Mouse (Mus musculus): ENCODE measurements around the gene Dnmt3l.
"Not testable (repeated sequence)": the region's sequence is repeated elsewhere in the genome, so short reads cannot be mapped to it uniquely, and the experiment has no call there.

DNA sequence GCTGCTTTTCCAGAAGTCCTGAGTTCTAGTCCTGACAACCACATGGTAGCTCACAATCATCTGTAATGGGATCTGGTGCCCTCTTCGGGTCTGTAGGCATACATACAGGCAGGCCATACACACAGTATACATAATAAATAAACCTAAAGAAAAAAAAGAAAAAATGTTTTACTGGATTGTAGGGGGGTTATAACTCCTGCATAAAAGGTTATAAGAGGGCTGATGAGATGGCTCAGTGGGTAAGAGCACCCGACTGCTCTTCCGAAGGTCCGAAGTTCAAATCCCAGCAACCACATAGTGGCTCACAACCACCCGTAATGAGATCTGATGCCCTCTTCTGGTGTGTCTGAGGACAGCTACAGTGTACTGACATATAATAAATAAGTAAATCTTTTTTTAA is 30.6 kb upstream of the Dnmt3l start:
- not testable (repeated sequence) for TF ChIP-seq POLR2A (IDR thresholded peaks at IDR 0.05; ENCODE audit: borderline replicate concordance, insufficient read depth, low read length); CTCF (IDR thresholded peaks at IDR 0.05; ENCODE audit: borderline replicate concordance, insufficient read depth, low read depth, low read length)
